Mouse (Mus musculus): ENCODE measurements around the gene Ifitm2.

- no peak for TF ChIP-seq EP300 (IDR thresholded peaks at IDR 0.05; ENCODE audit: low read depth)
- no peak for TF ChIP-seq CTCF (IDR thresholded peaks at IDR 0.05; ENCODE audit: low read depth)
Measured at GRCm38 (mm10) chr7:140927181-140927580, 28.6 kb downstream of the Ifitm2 start.

Data from liver, postnatal 0 days (tissue).